Mouse (Mus musculus) ovary, postnatal 10 days (tissue): ENCODE data around the gene Cgas.
"Not testable (repeated sequence)": the region's sequence is repeated elsewhere in the genome, so short reads cannot be mapped to it uniquely, and the experiment has no call there.

ENCODE experiments used
- DNase-seq: peaks from one replicate; pipeline ENCODE4 v3.0.0; 2022; ENCODE audit warnings: low spot score

Cgas gene

DNA sequence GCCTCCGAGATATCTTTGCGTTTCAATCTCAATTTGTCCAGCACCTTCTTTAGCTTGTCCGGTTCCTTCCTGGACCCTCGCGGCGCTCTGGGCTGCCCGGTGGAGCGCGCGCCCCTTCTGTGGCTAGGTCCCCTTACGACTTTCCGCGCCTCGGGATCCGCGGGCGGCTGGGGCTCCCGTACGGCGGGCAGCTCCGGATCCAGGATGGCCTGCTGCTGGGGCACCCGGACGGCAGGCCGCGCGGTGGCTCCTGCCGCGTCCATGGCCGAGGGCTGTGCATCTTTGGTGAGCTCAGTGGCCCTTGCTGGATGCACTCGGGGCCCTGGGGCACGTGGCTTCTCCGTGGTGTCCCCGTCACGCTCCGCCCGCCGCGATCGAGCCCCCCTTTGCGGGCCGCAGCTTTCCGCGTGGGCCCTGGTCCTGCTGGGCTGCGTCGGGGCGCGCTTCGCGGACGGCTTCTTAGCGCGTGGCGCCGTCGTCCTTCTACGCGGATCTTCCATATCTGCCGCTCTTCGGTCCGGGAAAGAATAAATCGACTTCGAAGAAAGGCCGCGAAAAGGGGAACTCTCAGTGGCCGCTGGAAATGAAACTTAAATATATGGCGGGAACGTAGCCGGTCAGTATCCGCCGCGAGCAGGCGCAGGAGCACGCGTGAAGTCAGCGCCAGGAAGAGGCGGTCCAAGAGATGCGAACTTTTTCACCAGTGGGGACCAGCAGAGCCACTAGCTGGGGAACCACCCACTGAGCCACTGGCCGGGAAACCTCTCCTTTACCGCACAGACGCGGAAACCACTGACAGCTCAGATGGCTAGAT lies at the start of gene Cgas:
TSS of gene Cgas (minus strand) at position 659 of the 814 bp plus-strand sequence.
- peak; percentile 34 for DNase-seq

GRCm38 (mm10) chr9:78492254-78492653 lies 49.2 kb upstream of the Cgas start:
- DNase-seq, result no peak

- DNase-seq, result no peak
Observed at GRCm38 (mm10) chr9:78491169-78491568, 48.1 kb upstream of the Cgas start.

DNA sequence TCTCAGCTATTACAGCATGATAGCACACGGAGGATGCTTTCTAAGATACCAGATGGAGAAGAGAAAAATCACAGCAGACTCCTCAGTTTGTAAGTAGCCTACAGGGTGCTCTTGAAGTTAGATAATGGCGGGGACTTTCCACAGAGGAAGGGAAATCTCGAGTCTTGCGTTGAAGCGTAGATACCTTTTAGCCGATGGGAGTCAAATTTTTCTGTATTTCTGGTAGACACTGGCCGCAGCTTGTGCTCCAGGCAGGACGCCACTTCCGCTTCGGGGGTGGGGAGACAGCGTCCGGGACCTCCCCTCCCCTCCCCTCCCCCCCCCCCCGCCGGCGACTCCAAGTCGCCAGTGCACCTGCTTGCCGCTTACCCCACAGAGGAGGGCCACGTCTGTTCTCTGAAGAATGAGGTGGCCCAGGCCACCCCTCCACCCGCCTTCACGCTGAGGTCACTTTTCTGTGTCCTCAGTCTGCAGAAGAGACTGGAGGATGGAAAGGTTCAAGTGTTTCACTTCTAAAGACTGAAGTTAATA lies 45.9 kb upstream of the Cgas start, which contains the start of gene Eef1a1:
TSS of gene Eef1a1 (minus strand) at position 262 of the 531 bp plus-strand sequence.
- DNase-seq, result no peak

DNA sequence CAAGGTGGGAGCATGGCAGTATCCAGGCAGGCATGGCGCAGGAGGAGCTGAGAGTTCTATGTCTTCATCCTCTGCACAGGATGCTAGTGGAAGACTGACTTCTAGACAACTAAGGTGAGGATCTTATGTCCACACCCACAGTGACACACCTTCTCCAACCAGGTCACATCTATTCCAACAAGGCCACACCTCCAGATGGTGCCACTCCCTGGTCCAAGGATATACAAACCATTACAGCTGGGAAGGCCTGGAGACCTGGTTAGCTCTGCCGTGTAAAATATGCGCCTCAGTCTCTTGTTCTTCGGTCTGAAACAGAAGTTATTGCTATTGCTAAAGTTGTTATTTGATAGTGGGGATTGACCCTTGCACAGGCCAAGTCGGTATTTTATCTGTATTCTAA lies 45.0 kb upstream of the Cgas start:
- DNase-seq, result not testable (repeated sequence)

GRCm38 (mm10) chr9:78484660-78485059 lies 41.6 kb upstream of the Cgas start:
- no peak for DNase-seq

DNA sequence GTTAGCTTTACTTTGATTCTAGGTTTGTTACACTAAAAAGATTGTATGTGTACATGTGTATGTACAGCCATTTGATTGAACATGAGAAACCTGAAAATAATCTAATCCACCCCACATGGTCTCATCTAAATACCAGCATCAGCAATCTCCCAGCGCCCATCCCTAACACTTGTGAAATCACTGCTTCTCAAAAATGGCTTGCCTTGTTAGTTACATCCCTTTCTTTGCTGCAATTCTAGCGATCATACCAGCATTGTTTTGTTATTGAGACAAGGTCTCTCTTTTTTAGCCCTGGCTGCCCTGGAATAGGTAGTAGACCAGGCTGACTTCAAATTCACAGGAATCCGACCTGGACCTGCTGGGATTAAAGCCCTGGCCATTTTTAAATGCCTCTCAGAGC lies 39.3 kb upstream of the Cgas start:
- DNase-seq, result no peak

DNA sequence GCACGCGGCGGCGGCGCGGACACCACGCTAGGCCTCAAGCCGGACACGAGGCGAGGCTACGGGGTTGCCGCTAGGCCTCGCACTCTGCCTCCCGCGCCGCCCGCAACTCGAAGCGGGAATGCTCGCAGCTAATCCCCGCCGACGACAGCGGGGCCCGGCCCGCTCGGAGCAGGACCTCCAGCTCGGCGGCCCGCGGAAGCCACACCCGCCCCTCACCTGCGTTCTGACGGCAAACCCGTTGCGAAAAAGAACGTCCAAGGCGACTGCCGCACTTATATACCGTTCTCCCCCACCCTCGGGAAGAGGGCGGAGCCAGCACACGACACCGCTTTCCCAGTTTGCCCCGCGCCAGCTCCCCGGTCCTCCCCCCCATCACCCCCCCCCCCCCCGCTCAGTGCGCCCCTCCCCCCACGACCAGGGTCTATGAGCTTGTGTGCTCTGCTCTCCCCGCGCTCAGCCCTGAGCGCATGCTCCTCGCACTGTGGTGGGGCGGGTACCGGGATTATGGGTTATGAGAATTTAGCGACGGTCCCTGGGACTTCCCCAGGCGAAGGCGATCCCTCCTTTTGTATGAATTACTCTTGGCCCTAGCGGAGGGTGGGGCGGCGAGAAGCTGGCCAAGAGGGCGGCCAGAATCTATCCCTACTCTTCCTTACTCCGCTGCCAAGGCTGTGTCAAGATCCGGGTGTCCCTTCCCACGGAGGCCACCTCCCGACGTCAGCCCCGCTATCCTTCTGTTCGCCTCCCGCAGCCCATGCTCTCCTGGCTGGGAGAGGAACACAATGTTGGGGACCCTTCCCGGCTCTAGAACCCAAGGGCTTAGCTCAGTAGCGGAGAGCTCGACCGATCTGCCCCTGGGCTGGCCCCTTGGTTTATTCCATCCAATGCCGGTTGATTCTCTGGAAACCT lies 38.6 kb upstream of the Cgas start:
- DNase-seq, result peak; percentile 91

DNA sequence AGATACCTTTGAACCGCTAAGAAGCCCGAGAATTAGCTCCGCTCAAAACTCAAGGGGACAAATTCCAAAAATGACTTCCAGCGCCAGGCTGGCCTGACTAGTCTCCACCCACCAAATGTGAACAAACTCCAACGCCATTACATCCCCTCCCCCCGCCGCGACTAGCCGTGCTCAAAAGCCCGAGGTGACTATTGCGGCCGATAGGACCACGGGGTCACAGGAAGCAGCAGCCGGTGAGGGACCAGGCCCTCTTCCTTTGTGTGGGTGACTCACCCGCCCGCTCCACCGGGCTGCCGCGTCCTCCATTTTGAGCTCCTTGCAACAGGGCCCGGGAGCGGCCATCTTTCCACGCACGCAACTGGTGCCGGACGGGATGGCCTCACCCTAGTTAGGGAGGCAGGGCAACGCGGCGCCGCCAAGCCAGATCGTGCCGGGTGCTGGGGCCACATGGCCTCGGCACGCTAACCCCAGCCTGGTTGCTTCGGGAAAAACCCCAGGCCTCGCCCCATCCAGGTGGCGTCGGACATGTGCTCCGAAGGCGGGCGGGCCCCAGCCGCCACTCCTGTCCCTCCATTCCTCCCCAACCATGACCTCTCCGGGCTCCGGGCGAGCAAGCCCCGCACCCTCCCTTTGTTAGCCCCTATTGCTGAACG lies 37.8 kb upstream of the Cgas start:
- DNase-seq, result peak; percentile 40

- DNase-seq, result not testable (repeated sequence)
Observed at GRCm38 (mm10) chr9:78480227-78480626, 37.2 kb upstream of the Cgas start.

- not testable (repeated sequence) for DNase-seq
Observed at GRCm38 (mm10) chr9:78479308-78479707, 36.3 kb upstream of the Cgas start.

- DNase-seq, result not testable (repeated sequence)
Observed at GRCm38 (mm10) chr9:78478009-78478605, 35.1 kb upstream of the Cgas start.

- no peak for DNase-seq
Observed at GRCm38 (mm10) chr9:78477021-78477551, 34.0 kb upstream of the Cgas start.

DNA sequence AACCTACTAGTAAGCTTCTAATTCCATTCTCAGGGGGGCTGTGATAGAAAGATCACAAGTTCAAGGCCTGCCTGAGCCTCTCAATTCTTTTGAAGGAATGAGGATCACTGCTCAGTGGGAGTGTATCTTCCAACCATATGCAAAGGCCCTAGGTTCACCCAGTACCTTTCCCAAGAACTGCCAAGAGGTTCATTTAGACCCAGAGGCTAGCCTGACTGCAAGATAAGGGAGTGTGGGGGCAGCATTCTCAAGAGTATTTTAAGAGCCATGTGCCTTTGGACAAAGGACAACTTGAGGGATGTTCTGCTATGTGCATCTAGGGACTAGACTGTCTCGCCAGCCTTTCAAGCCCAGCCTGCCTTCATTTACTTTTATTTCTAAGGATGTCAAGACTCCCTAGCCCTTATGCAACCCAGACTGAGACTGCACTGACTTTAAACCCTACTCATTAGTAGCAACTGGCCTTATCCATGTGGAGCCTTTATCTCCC lies 33.5 kb upstream of the Cgas start:
- DNase-seq, result no peak

GRCm38 (mm10) chr9:78475873-78476272 lies 32.8 kb upstream of the Cgas start:
- DNase-seq, result no peak

DNA sequence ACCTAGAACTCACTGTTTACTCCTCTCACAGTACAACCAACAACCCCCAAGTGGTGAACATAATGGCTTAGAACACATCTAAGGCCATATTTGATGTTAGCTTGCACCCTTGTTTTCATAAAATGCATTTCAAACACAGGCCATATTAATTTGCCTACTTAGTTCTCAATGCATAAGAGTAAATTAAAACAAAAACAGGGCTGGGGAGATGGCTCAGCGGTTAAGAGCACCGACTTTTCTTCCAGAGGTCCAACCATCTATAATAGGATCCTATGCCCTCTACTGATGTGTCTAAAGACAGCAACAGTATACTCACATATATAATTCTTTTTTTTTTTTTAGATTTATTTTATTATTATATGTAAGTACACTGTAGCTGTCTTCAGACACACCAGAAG lies 32.3 kb upstream of the Cgas start:
- DNase-seq, result no peak

DNA sequence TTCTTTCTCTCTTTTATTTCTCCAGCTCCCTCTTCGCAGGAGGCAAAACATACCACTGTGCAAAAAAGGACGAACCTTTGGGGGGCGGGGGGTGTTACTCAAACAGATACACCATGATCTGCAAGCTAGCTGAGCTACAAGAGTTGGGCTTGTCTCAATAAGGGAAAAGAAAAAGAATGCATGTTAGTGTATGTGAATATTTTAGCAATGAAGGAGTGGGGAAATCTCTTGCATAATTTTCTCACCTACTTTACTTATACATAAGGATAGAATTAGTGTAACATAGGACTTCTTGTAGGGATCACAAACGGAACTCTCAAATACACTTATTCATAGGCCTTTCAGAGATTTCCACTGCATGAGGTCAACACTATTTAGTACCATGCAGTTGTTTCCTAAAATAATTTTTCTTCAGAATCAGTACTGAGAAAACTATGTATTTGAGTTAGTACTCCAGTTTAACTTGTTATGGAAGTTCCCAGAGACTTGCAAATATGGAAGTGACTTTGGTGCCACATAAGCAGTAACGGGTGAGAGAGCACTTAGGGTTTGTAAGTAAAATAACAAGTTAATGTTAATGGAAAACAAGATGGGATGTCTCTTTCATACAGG lies 31.8 kb upstream of the Cgas start:
- DNase-seq, result no peak

DNA sequence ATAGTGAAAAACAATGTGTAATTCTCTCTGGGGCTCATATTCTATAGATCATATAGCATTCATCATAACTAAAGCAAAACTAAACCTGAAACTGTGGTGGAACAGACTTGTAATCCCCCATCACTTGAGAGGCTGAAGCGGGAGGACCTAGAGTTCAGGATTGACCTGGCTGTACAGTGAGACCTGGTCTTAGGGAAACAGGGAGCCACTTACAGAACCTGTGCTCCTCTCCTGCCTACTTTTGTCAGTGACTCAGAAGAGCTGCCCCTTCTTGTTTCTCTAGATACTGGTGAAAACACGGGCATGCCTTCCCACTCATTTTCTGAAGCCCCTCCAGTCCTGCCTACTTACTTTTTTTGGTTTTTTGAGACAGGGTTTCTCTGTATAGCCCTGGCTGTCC lies 31.2 kb upstream of the Cgas start:
- no peak for DNase-seq

- DNase-seq, result no peak
Observed at GRCm38 (mm10) chr9:78473588-78473987, 30.6 kb upstream of the Cgas start.

DNA sequence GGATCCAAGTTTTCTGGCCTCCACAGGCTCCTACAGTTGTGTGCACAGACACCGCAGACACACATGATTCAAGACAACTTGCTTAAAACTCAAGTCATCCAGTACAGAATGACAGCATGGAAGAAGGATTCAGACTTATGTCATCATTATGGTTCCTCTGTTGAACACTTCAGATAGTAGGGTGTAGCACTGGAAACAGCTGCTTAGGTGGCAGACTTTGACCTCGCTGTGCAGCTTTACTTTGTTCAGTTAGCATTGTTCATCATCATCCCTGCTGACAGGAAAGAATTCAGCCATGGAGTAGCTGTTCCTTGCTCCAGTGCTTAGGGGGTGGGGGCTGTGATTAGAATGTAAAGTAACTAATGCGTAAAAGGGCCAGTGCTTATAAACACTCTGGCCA lies 22.7 kb upstream of the Cgas start:
- no peak for DNase-seq

GRCm38 (mm10) chr9:78463337-78463736 lies 20.3 kb upstream of the Cgas start:
- DNase-seq, result no peak
